Mouse (Mus musculus) adrenal gland, postnatal 14 days (tissue): ENCODE results near the gene Adgre4. TPM values are rescaled to one million over a fixed set of nuclear protein-coding genes. Genes with fewer than 3 reads are reported as not detected.

Experiments
- total RNA-seq: library from RNA; stranded (reverse); gene quantifications from 2 replicates; pipeline ENCODE4 v1.2.3, GENCODE M21; 2021

Gene Adgre4
- total RNA-seq, 1 experiment from 2014 or later: 0.82 TPM

Other genes with a start within 250 kb of the Adgre4 start
- not detected in 2 replicates for gene Vmn2r118, start 124.8 kb upstream of the Adgre4 start, total RNA-seq
- 7.0 and 10.2 TPM in 2 replicates for gene Pot1b, start 37.4 kb upstream of the Adgre4 start, total RNA-seq
- gene Zfp119a, start 128.9 kb downstream of the Adgre4 start, total RNA-seq: 7.0 and 8.0 TPM in 2 replicates
- 4.8 and 7.5 TPM in 2 replicates for gene Zfp959, start 142.1 kb downstream of the Adgre4 start, total RNA-seq
- 4.4 and 5.4 TPM in 2 replicates for gene Zfp119b, start 199.5 kb downstream of the Adgre4 start, total RNA-seq
- gene Ebi3, start 202.7 kb downstream of the Adgre4 start, total RNA-seq: 1.2 and 1.6 TPM in 2 replicates
- gene Yju2, start 209.1 kb downstream of the Adgre4 start, total RNA-seq: 18.2 and 24.8 TPM in 2 replicates
- gene Shd, start 220.5 kb downstream of the Adgre4 start, total RNA-seq: 1.2 and 3.7 TPM in 2 replicates
- 1.6 and 2.9 TPM in 2 replicates for gene Fsd1, start 236.5 kb downstream of the Adgre4 start, total RNA-seq